Mouse (Mus musculus): Measurements from ENCODE around the gene Brd1. TPM values are rescaled to one million over a fixed set of nuclear protein-coding genes. Genes with fewer than 3 reads are reported as not detected.
"Not testable (repeated sequence)": the region's sequence is repeated elsewhere in the genome, so short reads cannot be mapped to it uniquely, and the experiment has no call there.

Gene Brd1
- polyA plus RNA-seq, 1 experiment from 2014 or later: 15.9 TPM

DNA sequence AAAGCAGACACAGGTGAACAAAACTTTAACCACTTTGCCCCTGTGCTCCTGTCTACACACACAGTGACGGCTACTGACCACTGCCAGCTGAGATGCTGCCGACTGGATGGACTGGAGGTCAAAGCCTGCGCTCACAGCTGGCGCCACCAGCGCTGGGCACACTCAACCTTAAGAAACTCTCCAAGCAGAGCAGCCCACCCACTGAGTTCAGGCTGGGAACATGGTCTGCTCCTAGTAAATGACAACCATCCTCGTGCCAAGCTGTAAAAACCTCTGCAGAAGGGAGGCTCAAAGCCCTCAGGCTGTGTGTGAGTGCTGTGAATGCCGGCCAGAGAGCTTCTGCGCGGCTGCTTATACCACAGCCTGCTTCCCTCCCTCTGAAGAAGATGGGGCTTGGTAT, 16.8 kb downstream of the Brd1 start:
- WGBS: 87% methylated on average over 9 of the region's 9 CpGs
- no peaks in the 10 kb centered on the region for H3K4me1 ChIP-seq (replicated peaks; ENCODE audit: control insufficient read depth, insufficient read depth, low read length)
- H3K4me3 ChIP-seq (ENCODE audit: low read depth, low read length): no peak overlapping the region
- H3K4me2 ChIP-seq: no peak overlapping the region
- no peak overlapping the region for H3K9ac ChIP-seq (ENCODE audit: low read depth, low read length)
- H3K27me3 ChIP-seq (replicated peaks; ENCODE audit: control insufficient read depth, insufficient read depth, low read length): no peaks in the 10 kb centered on the region
- H3K27ac ChIP-seq (ENCODE audit: low read depth, low read length): no peak overlapping the region
- H3K9me3 ChIP-seq (ENCODE audit: control insufficient read depth, low read length): no peaks in the 10 kb centered on the region
- ATAC-seq (replicated peaks; ENCODE audit: low FRiP score) (no peak), DNase-seq (ENCODE audit: low spot score) (no peak)
- H3K36me3 ChIP-seq (ENCODE audit: control insufficient read depth, insufficient read depth, low read length): peaks cover 41% of the 10 kb centered on the region

DNA sequence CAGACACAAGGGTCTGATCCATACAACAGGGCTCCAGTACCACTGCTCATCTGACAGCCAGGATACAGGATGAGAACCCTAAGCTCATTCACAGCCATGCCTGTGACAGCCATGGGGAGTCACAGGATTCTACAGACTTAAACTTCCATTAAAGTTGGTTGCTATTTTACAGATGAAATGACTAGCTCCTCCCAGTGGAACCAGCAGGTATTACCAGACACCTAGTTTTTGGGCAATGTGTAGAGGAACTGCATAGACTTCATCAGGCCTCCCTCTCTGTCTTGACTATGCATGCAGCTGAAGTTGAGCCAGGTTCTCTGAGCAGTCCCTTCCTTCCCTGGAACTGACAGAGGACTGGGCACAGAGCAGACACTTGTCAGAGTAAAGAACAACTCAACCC, 17.7 kb downstream of the Brd1 start:
- ATAC-seq (replicated peaks; ENCODE audit: low FRiP score) (no peak), DNase-seq (ENCODE audit: low spot score) (no peak)
- no peak overlapping the region for H3K4me2 ChIP-seq
- H3K9me3 ChIP-seq (ENCODE audit: control insufficient read depth, low read length): no peaks in the 10 kb centered on the region
- H3K4me1 ChIP-seq (replicated peaks; ENCODE audit: control insufficient read depth, insufficient read depth, low read length): no peaks in the 10 kb centered on the region
- H3K27ac ChIP-seq (ENCODE audit: low read depth, low read length): no peak overlapping the region
- H3K36me3 ChIP-seq (ENCODE audit: control insufficient read depth, insufficient read depth, low read length): peaks cover 50% of the 10 kb centered on the region
- no peak overlapping the region for H3K4me3 ChIP-seq (ENCODE audit: low read depth, low read length)
- H3K27me3 ChIP-seq (replicated peaks; ENCODE audit: control insufficient read depth, insufficient read depth, low read length): no peaks in the 10 kb centered on the region
- no peak overlapping the region for H3K9ac ChIP-seq (ENCODE audit: low read depth, low read length)

DNA sequence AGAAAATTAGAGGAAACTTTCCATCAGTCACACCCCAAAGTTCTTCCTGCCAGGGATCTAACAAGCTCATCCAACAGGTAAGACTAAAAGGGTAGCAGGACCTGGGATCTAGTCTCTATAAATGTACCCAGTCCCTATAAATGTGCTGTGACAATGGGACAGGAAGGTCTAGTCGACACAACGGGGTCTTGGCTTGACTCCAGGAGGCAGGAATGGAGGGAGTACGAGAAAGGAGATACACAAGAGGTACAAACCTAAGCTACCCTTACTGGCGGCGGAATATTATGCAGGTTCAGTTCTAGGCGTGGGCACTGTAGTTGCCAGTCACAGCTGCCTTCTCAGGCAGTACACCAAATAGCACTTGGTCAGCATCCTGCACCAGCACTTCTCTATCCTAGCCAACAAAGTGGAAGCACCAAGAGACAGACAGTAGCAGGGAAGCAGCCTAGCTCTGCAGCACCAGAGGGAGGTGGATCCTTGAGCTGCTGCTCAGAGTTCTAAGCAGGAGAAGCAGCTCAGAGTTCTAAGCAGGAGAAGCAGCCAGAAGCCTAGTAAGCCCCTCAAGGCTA, 19.9 kb downstream of the Brd1 start:
- Histone ChIP-seq H3K27ac (ENCODE audit: low read depth, low read length) (no peak overlapping the region), H3K4me2 (no peak overlapping the region), H3K9ac (ENCODE audit: low read depth, low read length) (no peak overlapping the region), H3K36me3 (ENCODE audit: control insufficient read depth, insufficient read depth, low read length) (peaks cover 64% of the 10 kb centered on the region), H3K27me3 (replicated peaks; ENCODE audit: control insufficient read depth, insufficient read depth, low read length) (no peaks in the 10 kb centered on the region), H3K4me3 (ENCODE audit: low read depth, low read length) (no peak overlapping the region), H3K9me3 (ENCODE audit: control insufficient read depth, low read length) (no peaks in the 10 kb centered on the region), H3K4me1 (replicated peaks; ENCODE audit: control insufficient read depth, insufficient read depth, low read length) (no peaks in the 10 kb centered on the region)
- ATAC-seq (replicated peaks; ENCODE audit: low FRiP score): no peak
- DNase-seq (ENCODE audit: low spot score): no peak
- WGBS: 92% methylated on average over 6 of the region's 6 CpGs

DNA sequence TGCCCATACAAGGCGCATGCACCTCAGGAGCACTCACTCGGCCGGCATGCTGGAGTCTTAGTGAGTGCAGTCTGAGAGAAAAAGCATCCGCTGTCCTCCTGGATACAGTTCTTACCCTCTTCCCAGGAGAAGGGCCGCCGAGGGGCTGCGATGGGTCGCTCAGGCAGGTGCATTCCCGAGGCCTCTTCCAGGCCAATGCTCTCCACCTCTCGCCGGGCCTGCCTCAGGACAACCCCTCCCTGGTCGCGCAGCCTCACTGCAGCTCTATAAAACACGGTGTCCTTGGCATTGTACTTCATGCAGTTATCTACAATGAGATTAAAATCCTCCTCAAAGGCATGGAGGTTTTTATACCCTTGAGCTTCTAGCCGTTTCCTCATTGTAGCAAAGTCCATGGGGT, 21.5 kb downstream of the Brd1 start:
- no peak overlapping the region for H3K9ac ChIP-seq (ENCODE audit: low read depth, low read length)
- no peak overlapping the region for H3K4me3 ChIP-seq (ENCODE audit: low read depth, low read length)
- peaks cover 62% of the 10 kb centered on the region for H3K36me3 ChIP-seq (ENCODE audit: control insufficient read depth, insufficient read depth, low read length)
- DNase-seq (ENCODE audit: low spot score): no peak
- ATAC-seq (replicated peaks; ENCODE audit: low FRiP score): no peak
- WGBS: 92% methylated on average over 15 of the region's 15 CpGs
- no peaks in the 10 kb centered on the region for H3K4me1 ChIP-seq (replicated peaks; ENCODE audit: control insufficient read depth, insufficient read depth, low read length)
- H3K27ac ChIP-seq (ENCODE audit: low read depth, low read length): no peak overlapping the region
- H3K27me3 ChIP-seq (replicated peaks; ENCODE audit: control insufficient read depth, insufficient read depth, low read length): no peaks in the 10 kb centered on the region
- H3K9me3 ChIP-seq (ENCODE audit: control insufficient read depth, low read length): no peaks in the 10 kb centered on the region
- no peak overlapping the region for H3K4me2 ChIP-seq

DNA sequence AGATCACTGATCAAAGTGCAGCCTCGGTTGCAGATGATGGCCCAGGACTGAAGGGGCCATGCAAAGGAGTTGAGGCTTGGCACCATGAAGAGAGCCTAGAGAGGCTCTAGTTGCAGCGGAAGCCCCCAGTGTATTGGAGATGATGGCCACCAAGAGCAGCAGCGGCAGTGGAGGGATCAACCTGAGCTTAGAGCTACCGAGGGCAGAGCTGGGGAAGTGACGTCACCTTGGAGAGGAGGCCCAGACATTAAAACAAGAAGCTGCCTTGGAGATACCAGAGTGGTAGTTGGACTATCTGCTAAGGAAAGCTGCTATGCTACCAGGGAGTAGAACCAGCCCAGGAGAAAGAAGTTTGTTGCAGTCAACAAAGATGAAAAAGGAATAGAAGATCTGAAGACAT, 24.2 kb downstream of the Brd1 start:
- H3K9me3 ChIP-seq (ENCODE audit: control insufficient read depth, low read length): no peaks in the 10 kb centered on the region
- WGBS: 86% methylated on average over 5 of the region's 5 CpGs
- no peaks in the 10 kb centered on the region for H3K27me3 ChIP-seq (replicated peaks; ENCODE audit: control insufficient read depth, insufficient read depth, low read length)
- ATAC-seq (replicated peaks; ENCODE audit: low FRiP score) (no peak), DNase-seq (ENCODE audit: low spot score) (no peak)
- H3K4me2 ChIP-seq: no peak overlapping the region
- H3K4me3 ChIP-seq (ENCODE audit: low read depth, low read length): no peak overlapping the region
- peaks cover 64% of the 10 kb centered on the region for H3K36me3 ChIP-seq (ENCODE audit: control insufficient read depth, insufficient read depth, low read length)
- no peak overlapping the region for H3K9ac ChIP-seq (ENCODE audit: low read depth, low read length)
- H3K4me1 ChIP-seq (replicated peaks; ENCODE audit: control insufficient read depth, insufficient read depth, low read length): no peaks in the 10 kb centered on the region
- no peak overlapping the region for H3K27ac ChIP-seq (ENCODE audit: low read depth, low read length)

- peaks cover 72% of the 10 kb centered on the region for H3K36me3 ChIP-seq (ENCODE audit: control insufficient read depth, insufficient read depth, low read length)
- ATAC-seq (replicated peaks; ENCODE audit: low FRiP score): no peak
- 92% methylated on average over 13 of the region's 13 CpGs for WGBS
- H3K4me1 ChIP-seq (replicated peaks; ENCODE audit: control insufficient read depth, insufficient read depth, low read length): no peaks in the 10 kb centered on the region
- no peak overlapping the region for H3K4me3 ChIP-seq (ENCODE audit: low read depth, low read length)
- DNase-seq (ENCODE audit: low spot score): no peak
- no peak overlapping the region for H3K9ac ChIP-seq (ENCODE audit: low read depth, low read length)
- no peaks in the 10 kb centered on the region for H3K9me3 ChIP-seq (ENCODE audit: control insufficient read depth, low read length)
- no peak overlapping the region for H3K27ac ChIP-seq (ENCODE audit: low read depth, low read length)
- H3K4me2 ChIP-seq: no peak overlapping the region
- no peaks in the 10 kb centered on the region for H3K27me3 ChIP-seq (replicated peaks; ENCODE audit: control insufficient read depth, insufficient read depth, low read length)
Measured at GRCm38 (mm10) chr15:88708657-88709511, 25.1 kb downstream of the Brd1 start.

DNA sequence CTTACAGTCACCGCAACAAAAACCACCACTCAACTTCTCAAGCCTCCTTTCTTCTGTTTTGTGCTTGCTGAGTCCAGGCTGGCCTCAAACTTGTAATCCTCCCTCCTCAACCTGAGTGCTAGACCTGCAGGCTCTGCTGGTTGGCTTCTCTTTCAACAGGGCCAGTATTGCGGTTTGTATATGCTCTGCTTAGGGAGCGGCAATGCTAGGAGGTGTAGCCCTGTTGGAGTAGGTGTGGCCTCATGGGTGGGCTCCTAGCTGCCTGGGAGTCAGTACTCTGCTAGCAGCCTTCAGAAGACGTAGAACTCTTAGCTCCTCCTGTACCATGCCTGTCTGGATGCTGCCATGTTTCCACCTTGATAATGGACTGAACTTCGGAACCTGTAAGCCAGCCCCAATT, 25.8 kb downstream of the Brd1 start:
- WGBS: 88% methylated on average over 5 of the region's 5 CpGs
- no peak for ATAC-seq (replicated peaks; ENCODE audit: low FRiP score)

GRCm38 (mm10) chr15:88706987-88707386, 27.0 kb downstream of the Brd1 start:
- H3K36me3 ChIP-seq (ENCODE audit: control insufficient read depth, insufficient read depth, low read length): peaks cover 61% of the 10 kb centered on the region
- not testable (repeated sequence) for H3K4me2 ChIP-seq; ATAC-seq (replicated peaks; ENCODE audit: low FRiP score); DNase-seq (ENCODE audit: low spot score); H3K4me3 ChIP-seq (ENCODE audit: low read depth, low read length); H3K9ac ChIP-seq (ENCODE audit: low read depth, low read length); H3K27ac ChIP-seq (ENCODE audit: low read depth, low read length); H3K4me1 ChIP-seq (replicated peaks; ENCODE audit: control insufficient read depth, insufficient read depth, low read length); H3K27me3 ChIP-seq (replicated peaks; ENCODE audit: control insufficient read depth, insufficient read depth, low read length); H3K9me3 ChIP-seq (ENCODE audit: control insufficient read depth, low read length)
- WGBS: 83% methylated on average over 13 of the region's 13 CpGs

More for the DNA sequence above, 25.8 kb downstream of the Brd1 start:
- no peak overlapping the region for H3K9ac ChIP-seq (ENCODE audit: low read depth, low read length)
- no peaks in the 10 kb centered on the region for H3K4me1 ChIP-seq (replicated peaks; ENCODE audit: control insufficient read depth, insufficient read depth, low read length)
- H3K27me3 ChIP-seq (replicated peaks; ENCODE audit: control insufficient read depth, insufficient read depth, low read length): no peaks in the 10 kb centered on the region
- H3K36me3 ChIP-seq (ENCODE audit: control insufficient read depth, insufficient read depth, low read length): peaks cover 70% of the 10 kb centered on the region
- DNase-seq (ENCODE audit: low spot score): no peak
- no peaks in the 10 kb centered on the region for H3K9me3 ChIP-seq (ENCODE audit: control insufficient read depth, low read length)
- no peak overlapping the region for H3K4me3 ChIP-seq (ENCODE audit: low read depth, low read length)
- H3K27ac ChIP-seq (ENCODE audit: low read depth, low read length): no peak overlapping the region
- no peak overlapping the region for H3K4me2 ChIP-seq

GRCm38 (mm10) chr15:88706320-88706719, 27.7 kb downstream of the Brd1 start:
- Histone ChIP-seq H3K9me3 (ENCODE audit: control insufficient read depth, low read length) (no peaks in the 10 kb centered on the region), H3K27me3 (replicated peaks; ENCODE audit: control insufficient read depth, insufficient read depth, low read length) (no peaks in the 10 kb centered on the region), H3K4me3 (ENCODE audit: low read depth, low read length) (no peak overlapping the region), H3K27ac (ENCODE audit: low read depth, low read length) (no peak overlapping the region), H3K4me1 (replicated peaks; ENCODE audit: control insufficient read depth, insufficient read depth, low read length) (no peaks in the 10 kb centered on the region), H3K36me3 (ENCODE audit: control insufficient read depth, insufficient read depth, low read length) (peaks cover 56% of the 10 kb centered on the region), H3K4me2 (no peak overlapping the region), H3K9ac (ENCODE audit: low read depth, low read length) (no peak overlapping the region)
- ATAC-seq (replicated peaks; ENCODE audit: low FRiP score): no peak
- WGBS: 89% methylated on average over 6 of the region's 6 CpGs
- DNase-seq (ENCODE audit: low spot score): no peak
